Mouse (Mus musculus): ENCODE data around the gene Gm26602. TPM values are rescaled to one million over a fixed set of nuclear protein-coding genes. Genes with fewer than 3 reads are reported as not detected.
"Not testable (repeated sequence)": the region's sequence is repeated elsewhere in the genome, so short reads cannot be mapped to it uniquely, and the experiment has no call there.

Gene Gm26602
- polyA plus RNA-seq, 1 experiment from 2014 or later, result 8.9 TPM

- ATAC-seq (ENCODE audit: low FRiP score, low TSS enrichment) (peak; percentile 19; the same call in 1 of the 2 replicates), DNase-seq (ENCODE audit: low spot score) (peak; percentile 84)
- Histone ChIP-seq H3K36me3 (ENCODE audit: control insufficient read depth, insufficient read depth, low read length) (peaks cover 6% of the 10 kb centered on the region; the same call in 1 of the 2 replicates), H3K27me3 (ENCODE audit: control insufficient read depth, insufficient read depth, low read length) (no peaks in the 10 kb centered on the region), H3K9ac (ENCODE audit: low read length) (no peak overlapping the region), H3K9me3 (ENCODE audit: control insufficient read depth, low read length) (no peaks in the 10 kb centered on the region), H3K27ac (replicated peaks) (no peak overlapping the region), H3K4me1 (replicated peaks; ENCODE audit: control insufficient read depth, insufficient read depth) (no peaks in the 10 kb centered on the region), H3K4me2 (replicated peaks; ENCODE audit: low read depth) (peak overlapping the region; percentile 23; the same call in 1 of the 2 replicates), H3K4me3 (ENCODE audit: low read depth, low read length) (no peak overlapping the region)
- TF ChIP-seq CTCF (IDR thresholded peaks at IDR 0.05; ENCODE audit: low read depth) (peak; percentile 99), EP300 (optimal IDR thresholded peaks at IDR 0.05) (no peak)
- 15% methylated on average over 21 of the region's 21 CpGs for WGBS
These were observed 47.6 kb downstream of the Gm26602 start for GRCm38 (mm10) chr10:79958140-79958816.

DNA sequence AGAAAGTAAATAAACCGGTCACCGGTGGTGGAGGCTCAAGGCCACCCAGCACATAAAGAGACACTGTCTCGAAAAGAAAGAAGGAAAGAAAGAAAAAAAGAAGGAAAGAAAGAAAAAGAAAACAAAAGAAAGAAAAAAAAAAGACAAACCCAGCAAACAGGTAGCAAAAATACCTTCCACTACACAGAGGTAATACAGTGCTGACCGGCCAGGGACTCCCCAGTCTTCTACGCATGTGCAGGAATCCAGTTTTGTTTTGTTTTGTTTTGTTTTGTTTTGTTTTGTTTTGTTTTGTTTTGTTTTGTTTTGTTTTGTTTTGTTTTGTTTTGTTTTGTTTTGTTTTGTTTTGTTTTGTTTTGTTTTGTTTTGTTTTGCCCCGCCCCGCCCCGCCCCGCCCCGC lies 48.8 kb downstream of the Gm26602 start:
- H3K4me3 ChIP-seq (ENCODE audit: low read depth, low read length), result peak overlapping the region; percentile 86; the same call in 1 of the 2 replicates

GRCm38 (mm10) chr10:79959847-79960601 lies 49.4 kb downstream of the Gm26602 start, which contains the start of gene Wdr18:
Gene Wdr18 (plus strand): TSS chr10:79960152.
- Histone ChIP-seq H3K9me3 (ENCODE audit: control insufficient read depth, low read length) (no peaks in the 10 kb centered on the region), H3K36me3 (ENCODE audit: control insufficient read depth, insufficient read depth, low read length) (peaks cover 3% of the 10 kb centered on the region; the same call in 1 of the 2 replicates), H3K4me3 (ENCODE audit: low read depth, low read length) (peak within 1 kb of the TSS; percentile 86), H3K9ac (ENCODE audit: low read length) (peak within 1 kb of the TSS; percentile 82), H3K4me1 (replicated peaks; ENCODE audit: control insufficient read depth, insufficient read depth) (no peaks in the 10 kb centered on the region), H3K27me3 (ENCODE audit: control insufficient read depth, insufficient read depth, low read length) (no peaks in the 10 kb centered on the region), H3K27ac (replicated peaks) (peak within 1 kb of the TSS; percentile 53; the same call in 1 of the 2 replicates), H3K4me2 (replicated peaks; ENCODE audit: low read depth) (peak within 1 kb of the TSS; percentile 92)
- under 1% methylated on average over 61 of the region's 61 CpGs for WGBS
- DNase-seq (ENCODE audit: low spot score) (peak; percentile 100), ATAC-seq (ENCODE audit: low FRiP score, low TSS enrichment) (peak; percentile 93)
- peak; percentile 100 for TF ChIP-seq CTCF (IDR thresholded peaks at IDR 0.05; ENCODE audit: low read depth)
- TF ChIP-seq EP300 (optimal IDR thresholded peaks at IDR 0.05), result no peak

More for the DNA sequence above, 48.8 kb downstream of the Gm26602 start:
- not testable (repeated sequence) for H3K4me1 ChIP-seq (replicated peaks; ENCODE audit: control insufficient read depth, insufficient read depth); H3K36me3 ChIP-seq (ENCODE audit: control insufficient read depth, insufficient read depth, low read length); H3K9ac ChIP-seq (ENCODE audit: low read length); ATAC-seq (ENCODE audit: low FRiP score, low TSS enrichment); H3K9me3 ChIP-seq (ENCODE audit: control insufficient read depth, low read length); H3K27me3 ChIP-seq (ENCODE audit: control insufficient read depth, insufficient read depth, low read length); DNase-seq (ENCODE audit: low spot score); H3K27ac ChIP-seq (replicated peaks)
- peak overlapping the region; percentile 32 for H3K4me2 ChIP-seq (replicated peaks; ENCODE audit: low read depth)
- WGBS, result 26% methylated on average over 10 of the region's 10 CpGs

Small RNA genes lying within 50 kb of the gene (microRNA-seq; reads per million reads assigned to microRNA genes)
- gene Mir6910, result not detected

Other genes starting within 250 kb of the Gm26602 start
- 17.6 and 22.2 TPM in 2 replicates for gene Madcam1, start 246.3 kb upstream of the Gm26602 start, polyA plus RNA-seq (2015; fragmentation: Nextera tagmentation; extraction: Ambion mirVana)
- 50.3 and 51.0 TPM in 2 replicates for gene Tpgs1, start 241.5 kb upstream of the Gm26602 start, polyA plus RNA-seq (2015; fragmentation: Nextera tagmentation; extraction: Ambion mirVana)
- gene Cdc34, start 228.7 kb upstream of the Gm26602 start, polyA plus RNA-seq (2015; fragmentation: Nextera tagmentation; extraction: Ambion mirVana), result 85.3 and 86.9 TPM in 2 replicates
- gene Gzmm, start 221.8 kb upstream of the Gm26602 start, polyA plus RNA-seq (2015; fragmentation: Nextera tagmentation; extraction: Ambion mirVana), result 0.62 and 0.83 TPM in 2 replicates
- gene Bsg, start 206.4 kb upstream of the Gm26602 start, polyA plus RNA-seq (2015; fragmentation: Nextera tagmentation; extraction: Ambion mirVana), result 1,012 and 1,042 TPM in 2 replicates
- 0.28 and 0.38 TPM in 2 replicates for gene Hcn2, start 194.2 kb upstream of the Gm26602 start, polyA plus RNA-seq (2015; fragmentation: Nextera tagmentation; extraction: Ambion mirVana)
- gene Polrmt, start 164.3 kb upstream of the Gm26602 start, polyA plus RNA-seq (2015; fragmentation: Nextera tagmentation; extraction: Ambion mirVana), result 16.5 and 20.6 TPM in 2 replicates
- gene Fgf22, start 155.8 kb upstream of the Gm26602 start, polyA plus RNA-seq (2015; fragmentation: Nextera tagmentation; extraction: Ambion mirVana), result 13.5 and 14.9 TPM in 2 replicates
- gene Rnf126, start 143.9 kb upstream of the Gm26602 start, polyA plus RNA-seq (2015; fragmentation: Nextera tagmentation; extraction: Ambion mirVana), result 60.0 and 68.6 TPM in 2 replicates
- gene Fstl3, start 133.6 kb upstream of the Gm26602 start, polyA plus RNA-seq (2015; fragmentation: Nextera tagmentation; extraction: Ambion mirVana), result 14.1 and 17.6 TPM in 2 replicates
- 0.04 and 0.15 TPM in 2 replicates for gene Prss57, start 119.9 kb upstream of the Gm26602 start, polyA plus RNA-seq (2015; fragmentation: Nextera tagmentation; extraction: Ambion mirVana)
- 27.8 and 29.1 TPM in 2 replicates for gene Palm, start 117.3 kb upstream of the Gm26602 start, polyA plus RNA-seq (2015; fragmentation: Nextera tagmentation; extraction: Ambion mirVana)
- 57.6 and 58.0 TPM in 2 replicates for gene Misp, start 89.9 kb upstream of the Gm26602 start, polyA plus RNA-seq (2015; fragmentation: Nextera tagmentation; extraction: Ambion mirVana)
- gene Ptbp1, start 56.4 kb upstream of the Gm26602 start, polyA plus RNA-seq (2015; fragmentation: Nextera tagmentation; extraction: Ambion mirVana), result 99.3 and 103 TPM in 2 replicates
- gene Prtn3, start 36.4 kb upstream of the Gm26602 start, polyA plus RNA-seq (2015; fragmentation: Nextera tagmentation; extraction: Ambion mirVana), result 0.86 and 0.87 TPM in 2 replicates
- gene Plppr3, start 36.2 kb upstream of the Gm26602 start, polyA plus RNA-seq (2015; fragmentation: Nextera tagmentation; extraction: Ambion mirVana), result 5.5 and 7.0 TPM in 2 replicates
- 0.30 and 0.55 TPM in 2 replicates for gene Elane, start 24.6 kb upstream of the Gm26602 start, polyA plus RNA-seq (2015; fragmentation: Nextera tagmentation; extraction: Ambion mirVana)
- not detected in 2 replicates for gene Cfd, start 20.0 kb upstream of the Gm26602 start, polyA plus RNA-seq (2015; fragmentation: Nextera tagmentation; extraction: Ambion mirVana)
- 25.6 and 29.7 TPM in 2 replicates for gene Med16, start 1.9 kb upstream of the Gm26602 start, polyA plus RNA-seq (2015; fragmentation: Nextera tagmentation; extraction: Ambion mirVana)
- 0.79 and 0.99 TPM in 2 replicates for gene Kiss1r, start 6.1 kb downstream of the Gm26602 start, polyA plus RNA-seq (2015; fragmentation: Nextera tagmentation; extraction: Ambion mirVana)
- 160 and 174 TPM in 2 replicates for gene R3hdm4, start 10.4 kb downstream of the Gm26602 start, polyA plus RNA-seq (2015; fragmentation: Nextera tagmentation; extraction: Ambion mirVana)
- gene Arid3a, start 16.2 kb downstream of the Gm26602 start, polyA plus RNA-seq (2015; fragmentation: Nextera tagmentation; extraction: Ambion mirVana), result 3.2 and 3.5 TPM in 2 replicates
- gene Wdr18, start 49.3 kb downstream of the Gm26602 start, polyA plus RNA-seq (2015; fragmentation: Nextera tagmentation; extraction: Ambion mirVana), result 46.9 and 50.3 TPM in 2 replicates
- 0.17 and 0.18 TPM in 2 replicates for gene Grin3b, start 59.9 kb downstream of the Gm26602 start, polyA plus RNA-seq (2015; fragmentation: Nextera tagmentation; extraction: Ambion mirVana)
- gene Tmem259, start 73.5 kb downstream of the Gm26602 start, polyA plus RNA-seq (2015; fragmentation: Nextera tagmentation; extraction: Ambion mirVana), result 18.5 and 19.1 TPM in 2 replicates
- gene Cnn2, start 77.7 kb downstream of the Gm26602 start, polyA plus RNA-seq (2015; fragmentation: Nextera tagmentation; extraction: Ambion mirVana), result 236 and 245 TPM in 2 replicates
- 2.6 and 3.2 TPM in 2 replicates for gene Abca7, start 85.6 kb downstream of the Gm26602 start, polyA plus RNA-seq (2015; fragmentation: Nextera tagmentation; extraction: Ambion mirVana)
- 2.0 TPM in 2 replicates for gene Arhgap45, start 105.8 kb downstream of the Gm26602 start, polyA plus RNA-seq (2015; fragmentation: Nextera tagmentation; extraction: Ambion mirVana)
- 121 and 122 TPM in 2 replicates for gene Polr2e, start 128.9 kb downstream of the Gm26602 start, polyA plus RNA-seq (2015; fragmentation: Nextera tagmentation; extraction: Ambion mirVana)
- 435 and 445 TPM in 2 replicates for gene Gpx4, start 136.3 kb downstream of the Gm26602 start, polyA plus RNA-seq (2015; fragmentation: Nextera tagmentation; extraction: Ambion mirVana)
- 10.7 and 11.0 TPM in 2 replicates for gene Sbno2, start 194.7 kb downstream of the Gm26602 start, polyA plus RNA-seq (2015; fragmentation: Nextera tagmentation; extraction: Ambion mirVana)
- gene Stk11, start 204.9 kb downstream of the Gm26602 start, polyA plus RNA-seq (2015; fragmentation: Nextera tagmentation; extraction: Ambion mirVana), result 10.3 and 11.2 TPM in 2 replicates
- gene Atp5d, start 227.8 kb downstream of the Gm26602 start, polyA plus RNA-seq (2015; fragmentation: Nextera tagmentation; extraction: Ambion mirVana), result 679 and 705 TPM in 2 replicates
- 4.2 and 4.3 TPM in 2 replicates for gene Cbarp, start 230.0 kb downstream of the Gm26602 start, polyA plus RNA-seq (2015; fragmentation: Nextera tagmentation; extraction: Ambion mirVana)
- 8.5 and 9.6 TPM in 2 replicates for gene Midn, start 237.4 kb downstream of the Gm26602 start, polyA plus RNA-seq (2015; fragmentation: Nextera tagmentation; extraction: Ambion mirVana)